Comparison of ENCODE assay signal across 19 mouse cellular contexts in genomic region chr10:39532823-39533222, GRCm38 (mm10).
DNase-seq lines count a peak whose midpoint lies in the region; ATAC-seq and TF ChIP-seq lines count a peak whose summit lies in the region.
"Had no signal": no experiment of that assay in that cellular context is flagged by ENCODE, and none has a peak within 500 bp of the region (broad histone marks: within the 10 kb centered on the region; RNA-seq: fewer than 3 reads in every experiment).

No protein-coding gene starts in this region.

- H3K27ac ChIP-seq in layer of hippocampus, adult 2 months = peak overlapping the region; percentile 82
- peak overlapping the region; percentile 26; the same call in 1 of the 2 replicates for H3K27ac ChIP-seq in embryonic facial prominence, embryonic 10.5 days (replicated peaks)
- 0 out of 2 replicates have a peak overlapping the region, but pooled peaks have one; percentile 25 for H3K27ac ChIP-seq in hindbrain, embryonic 16.5 days (ENCODE audit: low read depth, low read length)
- H3K27ac ChIP-seq: heart, embryonic 10.5 days had no signal

- H3K36me3 ChIP-seq in embryonic facial prominence, embryonic 10.5 days (replicated peaks) = peaks cover 53% of the 10 kb centered on the region
- no peaks in the 10 kb centered on the region for H3K36me3 ChIP-seq in hindbrain, embryonic 16.5 days (ENCODE audit: control insufficient read depth, insufficient read depth, low read length)

- H3K4me2 ChIP-seq in hindbrain, embryonic 16.5 days (ENCODE audit: low read length) = no peak overlapping the region
- H3K4me2 ChIP-seq: liver, embryonic 11.5 days had no signal

- peaks cover 65% of the 10 kb centered on the region for H3K4me1 ChIP-seq in embryonic facial prominence, embryonic 10.5 days
- peaks cover 26% of the 10 kb centered on the region for H3K4me1 ChIP-seq in hindbrain, embryonic 16.5 days (ENCODE audit: control insufficient read depth, insufficient read depth, low read depth, low read length)

- H3K9ac ChIP-seq in hindbrain, embryonic 16.5 days (ENCODE audit: low read depth, low read length) = 0 out of 2 replicates have a peak overlapping the region, but pooled peaks have one; percentile 14

- 32% methylated on average over 7 of the region's 7 CpGs for WGBS in embryonic facial prominence, embryonic 10.5 days
- WGBS in hindbrain, embryonic 16.5 days = 56% methylated on average over 7 of the region's 7 CpGs

- no peaks in the 10 kb centered on the region for H3K9me3 ChIP-seq in embryonic facial prominence, embryonic 10.5 days
- no peaks in the 10 kb centered on the region for H3K9me3 ChIP-seq in hindbrain, embryonic 16.5 days (ENCODE audit: control insufficient read depth, low read length)
- H3K9me3 ChIP-seq: heart, embryonic 10.5 days had no signal

- H3K27me3 ChIP-seq in embryonic facial prominence, embryonic 10.5 days (replicated peaks; ENCODE audit: low read depth, poor library complexity, severe bottlenecking) = no peaks in the 10 kb centered on the region
- no peaks in the 10 kb centered on the region for H3K27me3 ChIP-seq in hindbrain, embryonic 16.5 days (replicated peaks; ENCODE audit: control insufficient read depth, insufficient read depth, low read length)

- TF ChIP-seq CTCF in layer of hippocampus, adult 2 months (conservative IDR thresholded peaks at IDR 0.05) = no peak

- no peak for DNase-seq in layer of hippocampus, adult 2 months (ENCODE audit: low spot score in 2 of 2)
- DNase-seq in layer of hippocampus, adult 9-10 months (ENCODE audit: low spot score) = no peak
- DNase-seq in MN1 (ENCODE audit: low spot score) = peak; percentile 37
- no peak for DNase-seq in embryonic facial prominence, embryonic 10.5 days (ENCODE audit: low spot score)
- DNase-seq in urinary bladder, postnatal 10 days (ENCODE audit: low spot score) = no peak
- DNase-seq in adrenal gland, postnatal 25 days = no peak
- DNase-seq: cerebellum, adult 9-11 months; gastrocnemius, postnatal 36 days; heart, postnatal 10 days; kidney, adult 9 months; layer of hippocampus, postnatal 36 days; lung, postnatal 14 days; spleen, adult 18-20 months; thymus, adult 18-20 months had no signal

- no peak for ATAC-seq in hindbrain, embryonic 16.5 days

- no peak overlapping the region for H3K4me3 ChIP-seq in layer of hippocampus, adult 2 months
- H3K4me3 ChIP-seq in embryonic facial prominence, embryonic 10.5 days = no peak overlapping the region
- no peak overlapping the region for H3K4me3 ChIP-seq in hindbrain, embryonic 16.5 days (ENCODE audit: low read length)
- H3K4me3 ChIP-seq: erythroblast, embryonic 14.5 days; heart, embryonic 10.5 days; myocyte had no signal

Comparison
In these comparisons a context has a peak if more than half of its experiments do, and no peak if none do; other contexts are left out.
1. H3K27ac ChIP-seq: peak in every context shown above with its lines; median percentile 82 in layer of hippocampus, adult 2 months; 26 in embryonic facial prominence, embryonic 10.5 days; 25 in hindbrain, embryonic 16.5 days.